Mouse (Mus musculus) kidney, postnatal 0 days (tissue): ENCODE data around the gene Cox4i2. TPM values are rescaled to one million over a fixed set of nuclear protein-coding genes. Genes with fewer than 3 reads are reported as not detected.

Source experiments
- ATAC-seq: fragments of 200-750 bp; cut with Nextera tagmentation; replicated peaks from 2 replicates; pipeline ENCODE4 v1.8.0; 2017; ENCODE audit warnings: low read depth, moderate number of reproducible peaks, moderate TSS enrichment, moderate library complexity; ENCODE audit not compliant: low FRiP score
- DNase-seq: peaks from one replicate; pipeline ENCODE4 v3.0.0-alpha.2; 2016; ENCODE audit warnings: low spot score
- H3K27ac ChIP-seq: fragments of 300-500 bp; sonication (generic); 2 replicates; pipeline ENCODE4 v1.5.1; 2014; ENCODE audit warnings: mild to moderate bottlenecking
- H3K27me3 ChIP-seq: fragments of 300-500 bp; sonication (generic); 2 replicates; pipeline ENCODE4 v1.6.1; 2014; ENCODE audit warnings: low read length, mixed read lengths; ENCODE audit not compliant: insufficient read depth
- H3K36me3 ChIP-seq: fragments of 300-500 bp; sonication (generic); 2 replicates; pipeline ENCODE4 v1.6.1; 2014; ENCODE audit warnings: low read length, mixed read lengths; ENCODE audit not compliant: insufficient read depth
- H3K4me1 ChIP-seq: fragments of 300-500 bp; sonication (generic); replicated peaks from 2 replicates; pipeline ENCODE4 v1.6.1; 2014; ENCODE audit warnings: antibody characterized with exemption, low read length, mixed read lengths; ENCODE audit not compliant: insufficient read depth
- H3K4me2 ChIP-seq: fragments of 300-500 bp; sonication (generic); 2 replicates; pipeline ENCODE4 v1.6.1; 2014; ENCODE audit warnings: mild to moderate bottlenecking, low read length, moderate library complexity, mixed read lengths
- H3K4me3 ChIP-seq: fragments of 300-500 bp; sonication (generic); replicated peaks from 2 replicates; pipeline ENCODE4 v1.5.1; 2014; ENCODE audit warnings: low read depth, low read length
- H3K9ac ChIP-seq: fragments of 300-500 bp; sonication (generic); 2 replicates; pipeline ENCODE4 v1.6.1; 2014; ENCODE audit warnings: low read depth, low read length
- H3K9me3 ChIP-seq: fragments of 300-500 bp; sonication (generic); replicated peaks from 2 replicates; pipeline ENCODE4 v1.6.1; 2016; ENCODE audit warnings: low read length, inconsistent platforms, mixed read lengths
- CTCF ChIP-seq: IDR thresholded peaks from 2 replicates; pipeline ENCODE4 v1.5.1; 2016; ENCODE audit warnings: antibody characterized with exemption, low read depth, mild to moderate bottlenecking, moderate library complexity
- WGBS: fragments of 180-500 bp; shearing (Covaris S2); extraction: QIAGEN DNeasy Blood & Tissue Kit; methylation state at CpG from one replicate; pipeline ENCODE4 v1.1.7; 2014; 5-methylcytosine and 5-hydroxymethylcytosine counted together
- polyA plus RNA-seq: library from polyadenylated mRNA; unstranded; fragments of >200 nt; fragmentation: Nextera tagmentation; extraction: Ambion mirVana; gene quantifications from 2 replicates; pipeline ENCODE4 v1.2.1, GENCODE M21; 2015

The Cox4i2 gene
- polyA plus RNA-seq, result 15.8 and 16.3 TPM in 2 replicates

- ATAC-seq (no peak), DNase-seq (peak; percentile 63)
- no peak for TF ChIP-seq CTCF
- Histone ChIP-seq H3K36me3 (no peaks in the 10 kb centered on the region), H3K9me3 (no peaks in the 10 kb centered on the region), H3K4me1 (peaks cover 10% of the 10 kb centered on the region; the same call in 1 of the 2 replicates), H3K27ac (no peak within 1 kb of the TSS), H3K9ac (peak within 1 kb of the TSS; percentile 32; the same call in 1 of the 2 replicates), H3K27me3 (no peaks in the 10 kb centered on the region), H3K4me2 (peak within 1 kb of the TSS; percentile 63), H3K4me3 (peak within 1 kb of the TSS; percentile 22)
- 5% methylated on average over 30 of the region's 30 CpGs for WGBS
Measured at GRCm38 (mm10) chr2:152753944-152754711, at the start of gene Cox4i2. TSS of gene Cox4i2 (plus strand) at chr2:152754173.

GRCm38 (mm10) chr2:152704256-152704605 is 49.7 kb upstream of the Cox4i2 start:
- Histone ChIP-seq H3K27ac (no peak overlapping the region), H3K4me3 (no peak overlapping the region), H3K4me1 (peaks cover 23% of the 10 kb centered on the region), H3K36me3 (peaks cover 62% of the 10 kb centered on the region), H3K9me3 (no peaks in the 10 kb centered on the region), H3K9ac (no peak overlapping the region), H3K27me3 (no peaks in the 10 kb centered on the region), H3K4me2 (no peak overlapping the region)
- no peak for TF ChIP-seq CTCF
- no peak for DNase-seq
- ATAC-seq, result no peak
- 84% methylated on average over 5 of the region's 5 CpGs for WGBS

- no peak overlapping the region for H3K27ac ChIP-seq
- H3K9ac ChIP-seq, result no peak overlapping the region
- TF ChIP-seq CTCF, result peak; percentile 17; the same call in 1 of the 2 replicates
- no peak overlapping the region for H3K4me3 ChIP-seq
- H3K9me3 ChIP-seq, result no peaks in the 10 kb centered on the region
- H3K36me3 ChIP-seq, result peaks cover 56% of the 10 kb centered on the region
- DNase-seq, result no peak
- no peak for ATAC-seq
- peaks cover 23% of the 10 kb centered on the region for H3K4me1 ChIP-seq
- H3K27me3 ChIP-seq, result no peaks in the 10 kb centered on the region
- 88% methylated on average over 14 of the region's 14 CpGs for WGBS
- no peak overlapping the region for H3K4me2 ChIP-seq
Measured at GRCm38 (mm10) chr2:152704811-152705370, 49.1 kb upstream of the Cox4i2 start.

GRCm38 (mm10) chr2:152705993-152706571 is 47.9 kb upstream of the Cox4i2 start:
- Histone ChIP-seq H3K27ac (peak overlapping the region; percentile 95), H3K27me3 (no peaks in the 10 kb centered on the region), H3K9ac (0 out of 2 replicates have a peak overlapping the region, but pooled peaks have one; percentile 8), H3K36me3 (peaks cover 44% of the 10 kb centered on the region), H3K9me3 (no peaks in the 10 kb centered on the region), H3K4me3 (no peak overlapping the region), H3K4me1 (peaks cover 23% of the 10 kb centered on the region), H3K4me2 (no peak overlapping the region)
- no peak for TF ChIP-seq CTCF
- ATAC-seq (no peak), DNase-seq (no peak)
- 64% methylated on average over 22 of the region's 22 CpGs for WGBS

GRCm38 (mm10) chr2:152707186-152707585 is 46.8 kb upstream of the Cox4i2 start:
- Histone ChIP-seq H3K4me3 (peak overlapping the region; percentile 30), H3K9me3 (no peaks in the 10 kb centered on the region), H3K4me1 (peaks cover 23% of the 10 kb centered on the region), H3K27me3 (no peaks in the 10 kb centered on the region), H3K36me3 (peaks cover 33% of the 10 kb centered on the region), H3K27ac (peak overlapping the region; percentile 95), H3K9ac (peak overlapping the region; percentile 72), H3K4me2 (peak overlapping the region; percentile 68)
- TF ChIP-seq CTCF, result no peak
- WGBS, result 13% methylated on average over 7 of the region's 7 CpGs
- DNase-seq (no peak), ATAC-seq (no peak)

- Histone ChIP-seq H3K36me3 (peaks cover 30% of the 10 kb centered on the region), H3K27ac (peak overlapping the region; percentile 95), H3K4me2 (peak overlapping the region; percentile 68), H3K27me3 (no peaks in the 10 kb centered on the region), H3K4me3 (peak overlapping the region; percentile 30), H3K9me3 (no peaks in the 10 kb centered on the region), H3K9ac (peak overlapping the region; percentile 72), H3K4me1 (peaks cover 23% of the 10 kb centered on the region)
- DNase-seq, result peak; percentile 97
- ATAC-seq, result peak; percentile 97
- WGBS, result 1% methylated on average over 31 of the region's 31 CpGs
- TF ChIP-seq CTCF, result no peak
Measured at GRCm38 (mm10) chr2:152707627-152708026, 46.3 kb upstream of the Cox4i2 start.
